Mouse (Mus musculus) kidney, adult 2 months (tissue): ENCODE data around the gene Jpt1.

Experiments used
- CTCF ChIP-seq: fragments of 200-500 bp; conservative IDR thresholded peaks from 2 replicates; pipeline ENCODE4 v1.5.1; 2011; ENCODE audit warnings: low read depth, mild to moderate bottlenecking, control low read depth, low read length, moderate library complexity, mixed read lengths; ENCODE audit not compliant: insufficient read depth, insufficient read length
- POLR2A ChIP-seq: fragments of 200-500 bp; IDR thresholded peaks from one replicate; pipeline ENCODE4 v1.6.1; 2011; ENCODE audit warnings: low read depth, low read length, control low read depth

DNA sequence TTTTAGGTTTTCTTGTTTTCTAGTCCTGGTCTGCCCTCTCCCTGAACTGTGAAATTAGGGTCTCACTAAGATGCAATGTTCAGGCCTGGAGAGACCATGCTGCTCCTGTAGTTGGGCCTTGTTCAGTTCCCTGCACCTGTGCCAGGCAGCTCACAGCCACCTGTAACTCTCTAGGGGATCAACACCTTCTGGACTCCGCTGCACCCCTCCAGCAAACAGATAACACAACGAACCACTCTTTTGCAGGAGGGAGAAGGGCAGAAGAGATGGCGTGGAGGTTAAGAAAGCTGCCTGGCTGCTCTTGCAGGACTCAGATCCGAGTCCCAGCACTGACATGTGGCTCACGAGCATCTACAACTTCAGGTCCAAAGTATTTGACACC is 3.7 kb downstream of the Jpt1 start:
- TF ChIP-seq CTCF (no peak), POLR2A (no peak)
